Mouse (Mus musculus): ENCODE data around the gene Vnn1.
A peak's percentile ranks its signal among the peaks of the same experiment; 100 is the strongest.

Vnn1 gene

DNA sequence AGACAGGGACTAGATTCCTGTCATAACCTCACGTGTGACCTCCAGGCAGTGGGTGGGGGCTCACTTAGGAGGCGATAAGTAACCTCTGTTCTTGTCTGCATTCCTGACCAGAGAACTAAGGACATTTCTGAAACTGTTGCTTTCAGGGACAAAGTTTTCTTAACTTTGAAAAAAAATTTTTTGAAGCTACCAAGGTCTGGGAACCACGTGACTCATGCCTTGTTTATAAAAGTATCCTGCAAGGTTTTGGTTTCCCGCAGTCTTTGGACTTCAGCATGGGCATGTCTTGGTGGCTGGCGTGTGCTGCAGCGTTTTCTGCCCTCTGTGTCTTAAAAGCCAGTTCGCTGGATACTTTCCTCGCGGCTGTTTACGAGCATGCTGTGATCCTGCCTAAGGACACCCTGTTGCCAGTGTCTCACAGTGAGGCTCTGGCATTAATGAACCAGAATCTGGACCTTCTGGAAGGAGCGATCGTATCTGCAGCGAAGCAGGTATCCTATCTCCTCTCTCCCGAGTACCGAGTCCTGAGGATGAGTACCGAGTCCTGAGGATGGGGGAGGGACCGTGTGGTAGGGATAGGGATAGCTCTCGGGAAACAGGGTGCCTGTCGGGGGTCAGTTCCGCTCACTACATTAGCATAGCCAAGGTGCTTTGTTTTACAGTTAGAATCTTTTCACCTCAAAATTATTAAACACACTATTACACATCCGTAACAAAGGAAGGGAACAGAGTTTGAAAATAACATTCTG lies at the start of gene Vnn1:
Gene Vnn1, plus strand, starts transcription at position 88 of the 749 bp plus-strand sequence.
- no peak for DNase-seq (ENCODE audit: low read depth)

DNA sequence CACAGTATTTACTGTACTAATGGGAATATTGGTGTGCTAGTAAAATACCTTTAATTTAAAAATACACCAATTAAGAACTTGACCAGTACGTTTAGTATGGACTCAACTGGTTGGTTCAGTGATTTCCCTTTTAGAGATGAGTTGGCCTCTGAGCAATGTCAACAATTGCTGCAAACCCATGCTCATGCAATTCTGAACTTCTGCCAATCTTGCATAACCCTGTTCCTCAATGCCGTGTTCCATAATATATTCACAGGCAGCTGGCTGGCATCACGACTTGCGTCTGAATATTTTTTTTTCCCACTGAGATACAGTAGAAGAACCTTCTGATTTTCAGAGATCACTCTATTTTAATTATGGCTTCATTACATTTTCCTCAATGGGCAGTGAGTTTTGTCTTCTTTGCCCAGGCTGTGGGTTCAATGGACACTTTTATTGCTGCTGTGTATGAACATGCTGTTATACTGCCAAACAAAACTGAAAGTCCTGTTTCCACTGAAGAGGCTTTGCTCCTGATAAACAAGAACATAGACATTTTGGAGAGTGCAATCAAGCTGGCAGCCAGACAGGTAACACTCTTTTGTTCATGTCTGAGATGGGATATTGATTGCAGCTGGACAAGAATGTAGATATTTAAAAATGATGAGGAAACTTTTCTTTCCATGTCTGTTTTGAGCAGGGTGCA lies 43.1 kb upstream of the Vnn1 start, which contains the start of gene Vnn3:
Gene Vnn3, plus strand, starts transcription at position 235 of the 685 bp plus-strand sequence.
- no peak for DNase-seq (ENCODE audit: low read depth)

DNA sequence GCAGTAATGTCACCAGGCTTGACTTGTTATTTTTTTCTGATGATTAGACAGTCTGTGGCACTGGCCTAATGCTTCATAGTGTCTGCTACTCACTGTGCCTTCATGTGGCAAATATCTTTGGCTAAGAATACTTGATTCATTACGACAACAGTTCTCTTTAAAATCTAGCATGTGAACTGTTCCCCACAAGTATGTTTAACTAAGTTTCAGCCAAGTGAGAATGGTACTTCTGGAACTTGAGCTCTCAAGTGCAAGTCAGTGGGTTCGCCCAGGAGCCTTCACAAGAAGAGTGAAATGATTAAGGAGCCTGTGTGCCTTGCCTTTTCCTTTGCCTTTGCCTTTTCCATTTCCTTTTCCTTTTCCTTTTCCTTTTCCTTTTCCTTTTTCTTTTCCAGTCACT lies 42.4 kb upstream of the Vnn1 start:
- no peak for DNase-seq (ENCODE audit: low read depth)

DNA sequence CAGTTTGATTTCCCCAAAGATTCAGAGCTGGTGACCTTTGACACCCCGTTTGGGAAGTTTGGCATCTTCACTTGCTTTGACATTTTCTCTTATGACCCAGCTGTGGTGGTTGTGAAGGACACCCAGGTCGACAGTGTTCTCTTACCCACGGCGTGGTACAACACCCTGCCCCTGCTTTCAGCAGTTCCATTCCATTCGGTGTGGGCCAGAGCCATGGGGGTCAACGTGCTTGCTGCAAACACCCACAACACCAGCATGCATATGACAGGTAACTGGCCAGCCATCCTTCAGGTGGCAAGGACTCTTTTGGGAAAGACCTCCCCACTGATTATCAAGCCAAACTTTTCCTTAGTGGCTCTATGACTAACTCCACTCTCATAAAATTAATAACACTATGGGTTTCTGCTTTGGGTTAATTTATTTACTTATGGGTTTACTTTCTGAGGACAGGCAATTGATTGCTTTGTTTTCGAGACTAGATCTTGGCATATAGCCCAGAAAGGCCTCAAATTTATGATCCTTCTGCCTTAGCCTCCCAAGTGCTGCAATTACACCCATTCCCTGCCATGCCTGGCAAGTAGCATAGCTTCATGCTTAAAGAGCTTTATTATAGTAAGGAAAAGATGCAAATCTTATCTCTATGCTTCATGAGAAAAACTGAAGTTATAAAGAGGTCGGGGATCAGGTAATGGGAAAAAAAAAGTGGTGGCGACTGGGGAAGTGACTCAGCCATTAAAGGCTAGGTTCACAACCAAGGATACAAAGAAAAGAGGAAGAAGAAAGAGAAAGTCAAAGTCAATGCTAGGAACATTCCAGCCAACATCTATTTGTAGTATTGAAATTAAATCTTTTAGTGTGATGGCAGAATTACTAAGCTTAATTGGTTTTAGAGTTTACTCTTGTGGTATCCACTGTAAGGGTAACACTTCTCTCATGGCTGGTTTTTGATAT lies 29.9 kb upstream of the Vnn1 start:
- no peak for DNase-seq (ENCODE audit: low read depth)

DNA sequence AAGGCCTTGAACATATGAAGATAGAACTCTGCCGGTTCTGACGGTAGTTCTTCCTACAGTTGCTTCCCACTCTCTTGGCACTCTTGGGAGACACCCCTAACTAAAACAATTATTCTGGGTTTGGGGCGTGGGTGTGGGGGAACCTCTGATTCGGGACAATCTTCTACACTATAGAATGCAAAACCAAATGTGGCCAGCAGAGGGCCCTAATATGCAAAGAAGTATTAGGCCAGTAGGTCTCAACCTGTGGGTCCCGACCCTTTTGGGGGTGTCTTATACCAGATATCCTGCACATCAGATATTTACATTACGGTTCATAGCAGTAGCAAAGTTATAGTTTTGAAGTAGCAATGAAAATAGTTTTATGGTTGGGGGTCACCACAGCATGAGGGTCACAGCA lies 13.8 kb upstream of the Vnn1 start:
- peak; percentile 1 for DNase-seq (ENCODE audit: low read depth)

DNA sequence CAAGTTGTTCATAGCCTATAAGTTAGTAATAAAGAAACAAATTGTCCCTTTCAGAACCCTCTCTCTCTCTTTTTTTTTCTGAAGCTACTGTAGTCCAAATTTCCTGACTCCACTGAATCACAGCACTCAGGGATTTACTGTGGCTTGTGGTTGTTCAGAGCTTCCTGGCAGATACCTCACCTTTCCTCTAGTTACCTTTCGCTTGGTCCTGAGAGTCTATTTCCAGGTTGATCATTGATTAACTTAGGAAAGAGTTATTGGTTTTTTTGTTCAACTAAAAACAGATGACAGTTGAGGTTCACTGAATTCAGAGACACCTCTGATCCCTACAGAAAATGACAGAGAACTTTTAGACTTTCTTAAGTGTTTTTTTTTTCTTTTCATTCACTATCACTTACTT lies 9.6 kb upstream of the Vnn1 start:
- no peak for DNase-seq (ENCODE audit: low read depth)

DNA sequence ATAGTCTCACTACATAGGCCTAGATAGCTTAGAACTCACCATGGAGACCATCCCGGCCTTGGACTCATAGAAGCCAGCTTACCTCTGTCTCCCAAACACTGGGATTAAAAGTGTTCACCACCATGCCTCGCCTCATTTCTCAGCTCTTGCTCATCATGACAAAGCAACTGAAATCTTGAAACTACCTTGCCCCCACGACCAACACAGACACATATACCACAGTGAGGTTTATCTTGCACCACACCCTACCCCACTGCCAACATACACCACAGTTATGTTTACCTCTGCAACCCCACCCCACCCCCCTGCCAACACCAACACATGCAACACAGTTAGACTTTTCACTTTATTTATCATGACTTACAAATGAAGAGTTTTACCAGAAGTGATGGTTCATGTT lies 8.4 kb upstream of the Vnn1 start:
- no peak for DNase-seq (ENCODE audit: low read depth)

DNA sequence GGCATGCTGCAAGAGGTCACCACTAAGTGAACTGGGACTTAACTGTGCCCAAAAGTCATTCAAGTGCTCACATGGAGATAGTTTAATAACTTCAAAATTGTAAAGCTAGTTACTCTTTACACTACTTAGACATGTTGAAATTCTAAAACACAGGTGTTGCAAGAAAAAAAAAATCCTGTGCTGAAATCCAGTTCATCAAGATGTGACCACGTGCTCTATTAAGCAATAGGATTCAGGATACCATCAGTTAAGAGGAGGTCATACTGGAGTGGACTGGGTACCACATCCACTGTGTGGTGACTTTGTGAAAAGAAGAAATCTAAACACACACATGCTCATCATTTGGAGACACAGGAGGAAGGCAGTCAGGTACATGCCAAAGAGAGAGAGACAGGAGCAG lies 1.5 kb upstream of the Vnn1 start:
- DNase-seq (ENCODE audit: low read depth) = no peak

DNA sequence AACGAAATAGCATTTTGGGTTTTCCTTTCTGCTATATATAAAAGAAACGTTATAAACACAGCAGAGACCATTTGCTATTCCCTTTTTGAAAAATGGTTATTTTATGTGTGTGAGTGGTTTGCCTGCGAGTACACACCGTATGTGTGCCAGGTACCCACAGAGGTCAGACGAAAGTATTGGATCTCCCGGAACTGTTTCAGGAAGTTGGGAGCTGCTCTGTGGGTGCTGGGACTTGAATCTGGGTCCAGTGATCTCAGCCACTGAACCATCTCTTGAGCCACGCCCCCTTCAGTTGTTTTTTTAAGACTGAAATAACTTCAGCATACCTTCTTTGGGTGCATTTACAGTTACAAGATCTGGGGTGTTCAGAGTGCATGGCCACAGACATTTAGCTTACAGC lies 888 bp downstream of the Vnn1 start:
- no peak for DNase-seq (ENCODE audit: low read depth)

DNA sequence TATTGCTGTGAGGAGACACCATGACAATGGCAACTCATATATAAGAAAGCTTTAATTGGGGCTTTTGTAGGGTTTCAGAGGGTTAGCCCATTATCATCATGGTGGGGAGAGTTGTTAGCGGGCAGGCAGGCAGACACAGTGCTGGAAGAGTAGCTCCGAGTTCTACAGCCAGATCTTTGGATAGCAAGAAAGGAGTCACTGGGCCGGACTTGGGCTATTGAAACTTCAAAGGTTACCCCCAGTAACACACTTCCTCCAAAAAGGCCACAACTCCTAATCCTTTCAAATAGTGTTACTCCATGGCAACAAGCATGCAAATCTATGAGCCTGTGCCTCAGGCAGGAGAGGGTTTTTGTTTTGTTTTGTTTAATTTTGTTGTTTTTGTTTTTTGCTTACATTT lies 6.6 kb downstream of the Vnn1 start:
- DNase-seq (ENCODE audit: low read depth) = no peak

DNA sequence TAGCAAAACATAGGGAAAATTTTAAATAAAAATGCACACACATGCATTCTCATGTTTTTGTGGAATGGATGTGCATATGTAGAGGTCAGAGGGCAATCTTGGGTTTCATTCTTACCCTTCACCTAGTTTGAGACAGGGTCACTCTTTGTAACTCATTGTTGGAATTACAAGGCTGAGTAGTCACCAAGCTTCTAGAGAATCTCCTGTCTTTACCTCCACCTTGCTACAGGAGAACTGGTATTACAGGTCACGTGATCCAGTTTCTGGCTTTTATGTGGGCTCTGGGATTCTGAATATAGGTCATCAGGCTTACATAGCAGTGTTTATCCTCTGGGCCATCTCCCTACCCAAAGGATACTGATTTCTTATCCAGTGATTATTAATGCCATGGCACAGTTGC lies 11.2 kb downstream of the Vnn1 start:
- no peak for DNase-seq (ENCODE audit: low read depth)

DNA sequence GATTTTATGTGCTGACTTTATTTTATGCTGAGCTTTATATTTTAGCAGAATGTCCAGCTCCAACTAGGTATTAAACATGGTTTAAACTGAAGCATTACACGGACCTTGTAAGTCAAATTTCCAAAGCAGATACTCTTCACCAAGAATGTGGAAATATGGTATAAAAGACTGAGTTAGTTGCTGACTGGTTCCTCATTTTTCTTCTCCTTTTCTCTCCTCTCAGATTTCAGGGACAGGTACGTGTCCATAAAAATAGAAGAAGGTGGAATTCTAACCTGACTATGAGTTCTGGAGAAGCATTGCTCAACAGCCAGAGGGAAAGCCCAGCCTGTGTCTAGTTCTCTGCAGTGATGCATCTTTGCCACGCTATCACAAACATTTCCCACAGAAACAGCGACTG lies 25.6 kb downstream of the Vnn1 start, which contains the start of gene Taar1:
Gene Taar1, plus strand, starts transcription at position 301 of the 400 bp plus-strand sequence.
- no peak for DNase-seq (ENCODE audit: low read depth)

DNA sequence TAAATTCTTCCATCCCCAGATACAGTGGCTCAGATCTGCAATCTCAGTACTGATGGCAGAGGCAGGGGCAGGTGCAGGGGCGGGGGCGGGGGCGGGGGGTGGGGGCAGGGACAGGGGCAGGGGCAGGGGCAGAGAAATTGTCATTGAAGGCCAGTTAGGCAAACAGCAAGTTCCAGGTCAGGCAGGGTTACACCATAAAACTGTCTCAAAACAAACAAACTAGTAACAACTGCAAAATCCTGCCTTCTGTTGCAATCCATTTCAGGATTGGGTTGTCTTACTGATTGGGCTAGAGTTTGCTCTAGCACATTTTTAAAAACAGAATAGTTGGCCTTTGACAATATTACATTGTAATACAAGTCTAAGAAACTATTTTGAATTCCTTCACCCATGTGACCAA lies 28.0 kb downstream of the Vnn1 start:
- DNase-seq (ENCODE audit: low read depth) = no peak

DNA sequence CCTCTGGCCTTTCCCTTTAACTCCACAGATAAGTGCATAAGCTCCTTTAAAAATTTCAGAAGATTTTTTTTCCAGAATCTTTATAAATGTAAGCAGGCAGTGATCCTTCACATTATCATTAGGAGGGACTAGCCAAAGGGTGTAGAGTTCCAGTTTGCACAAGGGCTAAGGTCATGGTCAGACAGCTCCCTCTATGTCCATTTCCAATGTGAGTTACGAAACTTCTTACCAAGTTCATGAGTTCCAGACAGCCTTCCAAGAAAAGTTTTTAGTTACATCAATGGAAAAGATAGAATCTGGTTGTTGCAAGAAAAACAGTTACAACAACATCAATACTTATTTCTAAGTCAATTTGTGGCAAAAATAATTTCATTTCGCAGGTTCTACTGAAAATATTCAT lies 29.5 kb downstream of the Vnn1 start:
- DNase-seq (ENCODE audit: low read depth) = no peak

DNA sequence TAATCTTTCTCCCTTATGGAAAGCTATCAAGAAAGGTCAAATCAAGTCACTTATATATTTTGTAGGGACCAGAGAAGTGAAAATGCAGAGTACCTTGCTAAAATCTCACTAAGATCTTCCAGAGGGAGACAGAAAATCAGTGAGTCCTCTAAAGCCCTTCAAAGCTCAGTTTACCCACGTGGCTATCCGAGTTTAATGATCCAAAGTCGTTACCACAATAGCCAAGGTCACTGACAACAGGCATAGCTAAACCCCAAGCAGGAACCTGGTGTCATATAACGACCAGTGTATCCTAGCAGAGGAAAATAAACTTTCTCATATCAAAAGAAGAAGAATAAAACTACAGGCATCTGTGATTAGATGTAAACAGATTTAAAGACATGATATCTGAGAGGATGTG lies 43.1 kb downstream of the Vnn1 start:
- no peak for DNase-seq (ENCODE audit: low read depth)

DNA sequence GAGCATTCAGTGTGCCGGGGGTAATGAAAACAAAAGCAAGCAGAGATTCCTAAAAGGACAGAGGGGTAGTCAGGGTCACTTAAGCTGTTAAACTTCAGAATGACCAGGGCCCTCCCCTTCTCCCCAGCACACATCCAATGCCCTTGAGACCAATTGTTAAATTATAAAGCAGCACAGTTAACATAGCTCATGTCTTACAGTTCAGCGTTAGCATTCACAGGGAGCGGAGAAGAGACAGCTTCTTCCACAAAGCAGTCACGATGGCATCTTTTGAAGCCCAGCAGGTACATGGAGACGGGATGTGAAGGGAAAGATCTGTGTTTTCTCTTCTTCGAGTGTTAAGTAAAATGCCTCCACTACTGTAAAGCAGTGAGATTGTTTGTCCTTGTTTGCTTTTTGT lies 43.8 kb downstream of the Vnn1 start, which contains the start of gene Taar2:
Gene Taar2, plus strand, starts transcription at position 261 of the 400 bp plus-strand sequence.
- no peak for DNase-seq (ENCODE audit: low read depth)

DNA sequence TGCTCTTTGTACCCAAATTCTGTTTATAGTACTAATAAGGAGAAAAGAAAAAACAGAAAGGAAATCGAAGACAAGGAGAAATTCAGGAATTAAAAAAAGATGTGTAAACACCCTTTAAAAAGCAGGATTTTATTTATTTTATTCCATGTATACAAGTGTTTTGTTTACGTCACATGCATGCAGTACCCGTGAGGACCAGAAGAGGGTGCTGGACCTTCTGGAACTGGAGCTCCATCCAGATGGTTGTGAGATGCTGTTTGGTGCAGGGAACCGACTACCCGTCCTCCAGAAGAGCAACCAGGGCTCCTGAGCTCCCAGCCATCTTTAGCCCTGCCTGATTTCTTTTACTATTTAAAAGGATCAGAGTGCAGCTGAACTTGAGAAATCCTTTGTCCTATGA lies 48.0 kb downstream of the Vnn1 start:
- peak; percentile 4 for DNase-seq (ENCODE audit: low read depth)

DNA sequence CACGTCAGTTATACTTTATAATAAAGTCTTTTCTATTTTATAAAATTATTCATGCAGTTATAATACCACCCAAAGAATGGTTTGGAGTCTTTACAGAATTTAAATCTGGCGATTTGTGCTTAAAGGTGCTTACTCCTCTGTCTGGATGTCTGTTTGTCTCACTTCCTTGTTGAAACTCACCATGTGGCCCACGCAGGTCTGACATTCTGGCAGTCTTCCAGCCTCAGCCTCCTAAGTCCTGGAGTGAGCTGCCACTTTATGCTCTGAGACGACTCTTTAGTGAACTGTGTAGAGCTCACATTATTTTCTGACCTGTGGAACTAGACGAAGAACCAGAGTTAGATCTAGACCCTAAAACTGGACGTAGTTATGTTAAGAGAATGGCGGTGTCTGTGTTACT lies 53.5 kb downstream of the Vnn1 start:
- no peak for DNase-seq (ENCODE audit: low read depth)

DNA sequence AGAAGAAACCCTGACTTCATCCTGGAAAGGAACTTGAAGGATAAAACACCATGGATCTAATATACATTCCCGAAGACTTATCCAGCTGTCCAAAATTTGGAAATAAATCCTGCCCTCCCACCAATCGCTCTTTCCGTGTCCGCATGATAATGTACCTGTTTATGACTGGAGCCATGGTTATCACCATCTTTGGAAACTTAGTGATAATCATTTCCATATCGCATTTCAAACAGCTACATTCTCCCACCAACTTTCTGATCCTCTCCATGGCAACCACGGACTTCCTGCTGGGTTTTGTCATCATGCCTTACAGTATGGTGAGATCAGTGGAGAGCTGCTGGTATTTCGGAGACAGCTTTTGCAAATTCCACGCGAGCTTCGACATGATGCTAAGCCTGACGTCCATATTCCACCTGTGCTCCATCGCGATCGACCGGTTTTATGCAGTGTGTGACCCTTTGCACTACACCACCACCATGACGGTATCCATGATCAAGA lies 55.1 kb downstream of the Vnn1 start, which contains the start of gene Taar3:
Gene Taar3, plus strand, starts transcription at position 51 of the 498 bp plus-strand sequence.
- DNase-seq (ENCODE audit: low read depth) = no peak

DNA sequence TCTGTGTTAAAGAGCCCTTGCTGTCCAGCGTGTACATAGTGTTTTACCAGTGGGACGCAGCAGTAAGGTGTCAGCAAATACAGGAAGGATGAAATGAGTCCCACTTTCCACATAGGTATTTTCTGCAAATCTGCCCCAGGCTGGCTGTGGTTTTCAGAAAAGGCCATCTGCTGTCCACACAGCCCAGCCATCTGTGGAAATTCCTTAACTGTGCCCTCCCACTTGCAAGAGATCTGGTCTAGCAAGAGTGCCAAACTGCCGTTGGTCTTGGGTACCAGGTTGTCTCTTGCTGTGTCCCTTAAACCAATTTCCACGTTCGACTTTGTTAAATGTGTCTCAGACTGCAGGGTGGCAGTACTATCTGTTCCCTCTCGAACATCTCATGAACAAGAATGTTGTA lies 57.2 kb downstream of the Vnn1 start:
- DNase-seq (ENCODE audit: low read depth) = no peak

All from naive thymus-derived CD4-positive, alpha-beta T cell, adult 2 months (primary cell).